Mouse (Mus musculus): ENCODE measurements at regions not wholly inside any gene's neighbourhood (a gene's known extent, or its start where the extent isn't known, plus 50 kb on each side); places are given as distances from the start of the nearest gene placed in this dataset.

DNA sequence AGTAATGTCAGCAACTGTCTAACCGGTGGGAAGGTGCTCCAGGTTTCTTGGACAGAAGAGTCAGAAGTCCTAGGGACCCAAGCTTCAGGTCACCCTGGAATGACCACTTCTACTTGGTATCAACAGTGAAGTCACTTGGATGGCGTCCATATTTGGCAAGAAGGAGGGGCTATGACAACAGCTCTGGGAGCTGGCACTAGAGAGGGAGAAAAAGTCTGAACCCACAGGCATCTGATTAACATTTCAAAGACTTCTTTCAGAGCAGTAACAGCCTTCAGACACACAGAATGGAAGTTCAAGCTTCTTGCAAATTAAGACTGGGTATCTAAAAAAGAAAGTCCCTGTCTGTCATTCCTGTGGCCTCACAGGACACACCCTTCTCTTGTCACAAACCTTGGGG is 124.4 kb downstream of the Polr2m start:
- Histone ChIP-seq H3K27ac (ENCODE audit: control insufficient read depth, low read depth, low read length) (no peak overlapping the region), H3K9me3 (replicated peaks; ENCODE audit: insufficient read depth, low read length) (no peaks in the 10 kb centered on the region), H3K9ac (ENCODE audit: control insufficient read depth, low read depth, low read length, poor library complexity, severe bottlenecking) (no peak overlapping the region), H3K79me2 (ENCODE audit: control insufficient read depth, insufficient read depth, low read length, poor library complexity) (no peaks in the 10 kb centered on the region), H3K4me1 (ENCODE audit: control insufficient read depth in 1 of 2, insufficient read depth in 2 of 2, low read length in 2 of 2) (no peaks in the 10 kb centered on the region), H3K4me3 (ENCODE audit: control insufficient read depth in 1 of 2, insufficient read depth in 1 of 2, low read depth in 2 of 2, low read length in 2 of 2) (no peak overlapping the region), H3K27me3 (ENCODE audit: control insufficient read depth in 1 of 2, insufficient read depth in 2 of 2, low read length in 2 of 2) (peaks cover 0 to 1% of the 10 kb centered on the region in 2 experiments; a peak in 3 of 4 replicates), H3K36me3 (ENCODE audit: control insufficient read depth in 1 of 2, insufficient read depth in 2 of 2, low read length in 2 of 2) (no peaks in the 10 kb centered on the region)
- TF ChIP-seq MAX (IDR thresholded peaks at IDR 0.05; ENCODE audit: low read length) = no peak
- no peak for TF ChIP-seq HCFC1 (IDR thresholded peaks at IDR 0.05; ENCODE audit: low read depth, low read length)
- no peak for TF ChIP-seq MAZ (IDR thresholded peaks at IDR 0.05; ENCODE audit: low read depth, low read length)
- no peak for TF ChIP-seq SIN3A (IDR thresholded peaks at IDR 0.05; ENCODE audit: low read length)
- TF ChIP-seq ZMIZ1 (IDR thresholded peaks at IDR 0.05; ENCODE audit: low read depth, low read length) = no peak
- TF ChIP-seq MYC (IDR thresholded peaks at IDR 0.05; ENCODE audit: low read depth, low read length) = no peak
- no peak for TF ChIP-seq ZNF384 (IDR thresholded peaks at IDR 0.05; ENCODE audit: low read depth, low read length)
- no peak for TF ChIP-seq MAFK (IDR thresholded peaks at IDR 0.05; ENCODE audit: borderline replicate concordance, low read depth, low read length)
- TF ChIP-seq EP300 (IDR thresholded peaks at IDR 0.05; ENCODE audit: low read depth in 1 of 2, low read length in 2 of 2) = no peak
- TF ChIP-seq ZC3H11A (IDR thresholded peaks at IDR 0.05; ENCODE audit: low read depth, low read length) = no peak
- TF ChIP-seq USF1 (IDR thresholded peaks at IDR 0.05; ENCODE audit: low read depth, low read length) = no peak
- no peak for TF ChIP-seq USF2 (IDR thresholded peaks at IDR 0.05; ENCODE audit: borderline replicate concordance in 1 of 2, insufficient read depth in 1 of 2, low read depth in 1 of 2, low read length in 2 of 2)
- no peak for TF ChIP-seq ZKSCAN1 (IDR thresholded peaks at IDR 0.05; ENCODE audit: low read depth, low read length)
- DNase-seq (ENCODE audit: low read depth, low spot score) = no peak

DNA sequence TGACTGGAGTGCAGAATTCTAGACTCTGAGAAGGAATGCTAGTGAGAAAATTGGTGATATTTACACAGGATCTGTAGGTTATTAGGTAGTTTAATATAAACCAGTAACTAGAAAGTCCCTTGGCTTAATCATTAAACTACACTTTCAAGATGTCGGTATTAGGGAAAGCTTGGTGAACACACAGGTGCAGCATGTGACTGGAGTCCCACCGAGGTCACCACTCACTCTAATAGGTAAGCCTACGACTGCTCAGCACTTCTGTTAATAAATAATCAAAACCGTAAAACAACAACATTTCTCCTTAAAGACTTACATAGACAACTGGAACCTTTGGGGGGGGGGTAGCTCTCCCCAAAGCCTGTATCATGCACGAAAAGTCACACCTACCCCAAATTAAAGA is 125.1 kb downstream of the Polr2m start:
- H3K9me3 ChIP-seq (replicated peaks; ENCODE audit: insufficient read depth, low read length) = no peaks in the 10 kb centered on the region
- TF ChIP-seq MAX (IDR thresholded peaks at IDR 0.05; ENCODE audit: low read length) = no peak
- TF ChIP-seq EP300 (IDR thresholded peaks at IDR 0.05; ENCODE audit: low read depth in 1 of 2, low read length in 2 of 2) = no peak
- TF ChIP-seq BHLHE40 (IDR thresholded peaks at IDR 0.05; ENCODE audit: borderline replicate concordance, low read depth, low read length) = no peak
- TF ChIP-seq SMC3 (IDR thresholded peaks at IDR 0.05; ENCODE audit: low read depth, low read length) = no peak
- no peak for TF ChIP-seq MAZ (IDR thresholded peaks at IDR 0.05; ENCODE audit: low read depth, low read length)
- TF ChIP-seq GATA1 (IDR thresholded peaks at IDR 0.05; ENCODE audit: low read depth, low read length) = no peak
- TF ChIP-seq ZC3H11A (IDR thresholded peaks at IDR 0.05; ENCODE audit: low read depth, low read length) = no peak
- no peak for TF ChIP-seq ZKSCAN1 (IDR thresholded peaks at IDR 0.05; ENCODE audit: low read depth, low read length)
- no peak for TF ChIP-seq RAD21 (IDR thresholded peaks at IDR 0.05; ENCODE audit: low read depth, low read length)
- no peak for TF ChIP-seq SIN3A (IDR thresholded peaks at IDR 0.05; ENCODE audit: low read length)
- TF ChIP-seq ZMIZ1 (IDR thresholded peaks at IDR 0.05; ENCODE audit: low read depth, low read length) = no peak
- TF ChIP-seq CHD2 (IDR thresholded peaks at IDR 0.05; ENCODE audit: low read length) = no peak
- no peak for TF ChIP-seq MYB (IDR thresholded peaks at IDR 0.05; ENCODE audit: low read depth, low read length)
- TF ChIP-seq CHD1 (IDR thresholded peaks at IDR 0.05; ENCODE audit: low read depth, low read length) = no peak
- no peak for TF ChIP-seq MXI1 (IDR thresholded peaks at IDR 0.05; ENCODE audit: low read depth, low read length)
- TF ChIP-seq JUND (IDR thresholded peaks at IDR 0.05; ENCODE audit: low read depth, low read length) = no peak

More for the DNA sequence above, 125.1 kb downstream of the Polr2m start:
- no peak for DNase-seq (ENCODE audit: low read depth, low spot score)
- no peak overlapping the region for H3K4me3 ChIP-seq (ENCODE audit: control insufficient read depth in 1 of 2, insufficient read depth in 1 of 2, low read depth in 2 of 2, low read length in 2 of 2)
- H3K27me3 ChIP-seq (ENCODE audit: control insufficient read depth in 1 of 2, insufficient read depth in 2 of 2, low read length in 2 of 2) = peaks cover 0 to 1% of the 10 kb centered on the region in 2 experiments; a peak in 3 of 4 replicates
- H3K79me2 ChIP-seq (ENCODE audit: control insufficient read depth, insufficient read depth, low read length, poor library complexity) = no peaks in the 10 kb centered on the region
- no peak overlapping the region for H3K9ac ChIP-seq (ENCODE audit: control insufficient read depth, low read depth, low read length, poor library complexity, severe bottlenecking)
- no peaks in the 10 kb centered on the region for H3K4me1 ChIP-seq (ENCODE audit: control insufficient read depth in 1 of 2, insufficient read depth in 2 of 2, low read length in 2 of 2)
- H3K27ac ChIP-seq (ENCODE audit: control insufficient read depth, low read depth, low read length) = no peak overlapping the region
- H3K36me3 ChIP-seq (ENCODE audit: control insufficient read depth in 1 of 2, insufficient read depth in 2 of 2, low read length in 2 of 2) = no peaks in the 10 kb centered on the region
